Mouse (Mus musculus): ENCODE measurements around the gene Cdc42ep4.

Cdc42ep4 gene

GRCm38 (mm10) chr11:113777878-113778464 lies 26.3 kb upstream of the Cdc42ep4 start:
- no peak for DNase-seq (ENCODE audit: inconsistent ontology term)

- DNase-seq (ENCODE audit: inconsistent ontology term), result peak; percentile 11
Observed at GRCm38 (mm10) chr11:113776851-113777511, 25.3 kb upstream of the Cdc42ep4 start.

GRCm38 (mm10) chr11:113774773-113775172 lies 23.1 kb upstream of the Cdc42ep4 start:
- DNase-seq (ENCODE audit: inconsistent ontology term), result no peak

GRCm38 (mm10) chr11:113773191-113773590 lies 21.5 kb upstream of the Cdc42ep4 start:
- DNase-seq (ENCODE audit: inconsistent ontology term), result no peak

- no peak for DNase-seq (ENCODE audit: inconsistent ontology term)
Observed at GRCm38 (mm10) chr11:113771187-113771586, 19.5 kb upstream of the Cdc42ep4 start.

- no peak for DNase-seq (ENCODE audit: inconsistent ontology term)
Observed at GRCm38 (mm10) chr11:113768356-113768755, 16.7 kb upstream of the Cdc42ep4 start.

GRCm38 (mm10) chr11:113767285-113767684 lies 15.6 kb upstream of the Cdc42ep4 start:
- DNase-seq (ENCODE audit: inconsistent ontology term), result no peak

GRCm38 (mm10) chr11:113766284-113766985 lies 14.8 kb upstream of the Cdc42ep4 start:
- no peak for DNase-seq (ENCODE audit: inconsistent ontology term)

GRCm38 (mm10) chr11:113764132-113764849 lies 12.6 kb upstream of the Cdc42ep4 start:
- DNase-seq (ENCODE audit: inconsistent ontology term), result no peak

- no peak for DNase-seq (ENCODE audit: inconsistent ontology term)
Observed at GRCm38 (mm10) chr11:113763449-113763848, 11.8 kb upstream of the Cdc42ep4 start.

GRCm38 (mm10) chr11:113762136-113762797 lies 10.6 kb upstream of the Cdc42ep4 start:
- no peak for DNase-seq (ENCODE audit: inconsistent ontology term)

GRCm38 (mm10) chr11:113761646-113762045 lies 10.0 kb upstream of the Cdc42ep4 start:
- DNase-seq (ENCODE audit: inconsistent ontology term), result no peak

- no peak for DNase-seq (ENCODE audit: inconsistent ontology term)
Observed at GRCm38 (mm10) chr11:113760476-113760875, 8.8 kb upstream of the Cdc42ep4 start.

- DNase-seq (ENCODE audit: inconsistent ontology term), result no peak
Observed at GRCm38 (mm10) chr11:113758851-113759250, 7.2 kb upstream of the Cdc42ep4 start.

GRCm38 (mm10) chr11:113756578-113756977 lies 4.9 kb upstream of the Cdc42ep4 start:
- DNase-seq (ENCODE audit: inconsistent ontology term), result no peak

- DNase-seq (ENCODE audit: inconsistent ontology term), result no peak
Observed at GRCm38 (mm10) chr11:113755878-113756277, 4.2 kb upstream of the Cdc42ep4 start.

- DNase-seq (ENCODE audit: inconsistent ontology term), result no peak
Observed at GRCm38 (mm10) chr11:113754845-113755244, 3.2 kb upstream of the Cdc42ep4 start.

GRCm38 (mm10) chr11:113752685-113753430 lies 1.2 kb upstream of the Cdc42ep4 start:
- no peak for DNase-seq (ENCODE audit: inconsistent ontology term)

- no peak for DNase-seq (ENCODE audit: inconsistent ontology term)
Observed at GRCm38 (mm10) chr11:113752158-113752661, 529 bp upstream of the Cdc42ep4 start.

GRCm38 (mm10) chr11:113750571-113751483 lies 854 bp downstream of the Cdc42ep4 start:
- peak; percentile 91 for DNase-seq (ENCODE audit: inconsistent ontology term)

Data from Muller cell, postnatal 12 days (primary cell).